Mouse (Mus musculus): ENCODE data around the gene Zfp260.
"Not testable (repeated sequence)": the region's sequence is repeated elsewhere in the genome, so short reads cannot be mapped to it uniquely, and the experiment has no call there.

The Zfp260 gene

GRCm38 (mm10) chr7:30094646-30095429 is at the start of gene Zfp260:
TSS of gene Zfp260 (plus strand) at chr7:30094777.
- peak; percentile 74 to 83 for DNase-seq

GRCm38 (mm10) chr7:30048126-30048525 is 46.5 kb upstream of the Zfp260 start:
- DNase-seq: no peak

- DNase-seq: peak; percentile 78 to 89
Observed at GRCm38 (mm10) chr7:30050882-30051548, 43.6 kb upstream of the Zfp260 start, which contains the start of gene Zfp14. TSS of gene Zfp14 (minus strand) at chr7:30051380.

GRCm38 (mm10) chr7:30053591-30053990 is 41.0 kb upstream of the Zfp260 start:
- no peak for DNase-seq

GRCm38 (mm10) chr7:30060341-30060740 is 34.2 kb upstream of the Zfp260 start:
- DNase-seq: no peak

DNA sequence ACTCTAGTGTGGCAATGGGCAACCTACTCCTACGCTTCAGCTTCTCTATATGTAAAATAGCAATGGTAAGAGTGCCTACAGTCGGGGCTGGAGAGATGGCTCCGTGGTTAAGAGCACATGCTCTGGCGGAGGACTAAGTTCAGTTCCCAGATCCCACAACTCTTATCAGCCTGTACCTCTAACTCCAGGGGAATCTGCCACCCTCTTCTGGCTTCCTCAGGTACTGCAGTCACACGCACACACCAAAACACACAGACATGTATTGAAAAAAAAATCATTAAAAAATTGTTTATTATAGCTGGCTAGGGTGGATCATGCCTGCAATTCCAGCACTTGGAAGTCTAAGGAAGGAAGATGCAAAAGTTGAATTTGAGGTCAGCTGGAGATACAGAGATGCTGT is 32.1 kb upstream of the Zfp260 start:
- DNase-seq: no peak

GRCm38 (mm10) chr7:30064622-30065021 is 30.0 kb upstream of the Zfp260 start:
- no peak for DNase-seq

GRCm38 (mm10) chr7:30072146-30073028 is 22.2 kb upstream of the Zfp260 start, which contains the start of gene Zfp82:
TSS of gene Zfp82 (minus strand) at chr7:30072900.
- DNase-seq: peak; percentile 75 to 81

- DNase-seq: no peak
Observed at GRCm38 (mm10) chr7:30086524-30086923, 8.1 kb upstream of the Zfp260 start.

DNA sequence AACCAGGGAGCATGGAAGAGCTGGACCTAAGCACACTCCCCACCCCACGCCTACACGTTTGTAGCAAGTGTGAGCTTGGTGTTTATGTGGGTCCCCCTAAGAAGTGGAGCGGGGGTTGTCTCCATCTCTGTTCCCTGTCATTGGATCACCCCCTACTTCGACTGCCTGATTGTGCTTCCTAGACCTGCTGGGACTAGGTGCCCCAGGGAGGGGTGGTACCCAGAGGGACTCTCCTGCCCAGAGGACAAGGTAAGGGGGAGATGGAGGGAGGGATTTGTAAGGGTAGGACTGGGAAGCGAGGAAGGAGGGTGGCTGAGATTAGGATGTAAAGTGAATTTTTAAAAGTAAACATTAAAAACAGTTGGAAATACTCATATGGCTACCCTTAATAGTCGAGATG is 5.2 kb upstream of the Zfp260 start:
- DNase-seq: no peak

DNA sequence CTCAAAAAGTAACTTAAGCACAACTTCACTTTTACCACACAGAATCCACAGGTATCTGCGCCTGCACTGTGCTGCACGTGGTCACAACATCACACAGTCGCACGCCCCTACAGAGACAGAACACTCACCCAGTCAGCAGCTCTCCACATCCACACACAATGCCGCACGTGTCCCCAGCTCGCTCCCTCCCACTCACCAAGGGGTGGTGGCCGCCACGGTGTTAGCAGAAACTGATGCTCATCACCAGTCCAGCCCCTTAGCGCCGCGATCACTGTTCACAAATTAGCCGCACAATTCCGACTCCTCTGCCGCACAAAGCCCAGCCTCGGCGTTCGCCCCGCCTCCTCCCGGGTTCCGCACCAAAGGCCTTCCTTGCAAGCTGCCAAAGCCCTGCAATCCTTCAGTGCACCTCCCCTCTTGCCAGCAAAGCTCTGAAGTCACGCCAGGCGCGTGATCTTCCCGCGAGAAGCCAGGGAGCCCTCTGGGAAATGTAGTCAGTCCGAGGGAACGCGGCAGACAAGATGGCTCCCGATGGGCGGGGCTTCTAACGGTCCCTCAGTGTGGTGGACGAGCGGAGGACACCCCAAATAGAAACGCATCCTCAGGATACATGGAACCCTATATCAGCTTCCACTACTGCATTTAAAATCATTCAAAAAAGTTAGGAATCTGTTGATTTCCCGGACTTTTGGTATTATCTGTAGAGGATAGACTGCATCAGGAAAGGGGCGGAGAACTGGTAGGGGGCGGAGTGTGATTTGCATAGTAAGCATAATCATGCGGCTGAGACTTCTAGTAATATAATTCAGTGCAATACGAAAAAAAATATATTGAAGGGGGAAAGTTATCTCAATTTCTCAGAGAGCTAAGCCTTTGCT is 4.2 kb upstream of the Zfp260 start, which contains the start of the genes Gm26920 and Zfp566:
TSS of gene Gm26920 (minus strand) at position 319 of the 878 bp plus-strand sequence.
TSS of gene Zfp566 (minus strand) at position 436 of the 878 bp plus-strand sequence.
- DNase-seq: peak; percentile 89 to 94

- no peak for DNase-seq
Observed at GRCm38 (mm10) chr7:30090970-30091585, 3.5 kb upstream of the Zfp260 start.

DNA sequence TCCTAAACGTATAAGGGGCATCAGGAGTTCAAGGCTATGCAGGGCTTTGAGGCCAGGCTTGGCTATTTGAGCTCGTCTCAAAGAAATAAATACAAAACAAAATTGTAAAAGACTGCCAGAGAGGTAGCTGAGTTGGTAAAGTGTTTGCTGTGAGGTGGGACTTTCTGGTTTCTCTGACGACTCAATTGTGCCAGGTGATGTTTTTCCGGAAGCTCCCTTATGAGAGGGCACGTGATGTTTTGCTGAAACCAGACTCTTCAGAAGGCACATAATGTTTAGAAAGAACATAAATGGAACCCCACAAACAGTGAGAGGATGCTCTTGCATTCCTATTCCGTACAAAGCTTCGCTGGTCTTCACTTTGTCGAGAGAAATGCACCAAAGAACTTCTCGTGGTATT is 1.9 kb upstream of the Zfp260 start:
- DNase-seq: no peak

DNA sequence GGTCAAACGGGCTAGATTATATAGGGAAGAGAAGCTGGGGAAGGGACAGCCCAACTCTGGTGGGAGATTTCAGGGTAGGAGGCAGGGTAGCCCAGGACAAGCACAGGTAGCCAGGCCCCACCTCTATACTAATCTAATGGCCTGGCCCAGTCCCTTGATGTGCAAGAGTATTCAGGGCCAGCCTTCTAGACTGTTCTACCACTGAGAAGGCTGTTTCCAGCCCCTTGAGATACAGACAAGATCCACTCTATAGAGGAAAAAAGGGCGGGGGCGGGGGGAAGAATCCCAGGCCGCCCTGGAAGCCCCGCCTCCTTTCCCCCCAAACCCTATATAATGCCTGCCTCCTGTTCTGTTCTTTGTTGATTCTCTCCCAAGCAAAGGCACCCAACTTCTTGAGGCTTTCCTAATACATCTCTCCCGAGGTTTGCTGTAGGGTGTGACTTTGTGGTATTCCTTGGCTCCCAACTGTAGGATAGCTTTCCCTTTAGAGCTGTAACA is 610 bp upstream of the Zfp260 start:
- DNase-seq: no peak

- no peak for DNase-seq
Observed at GRCm38 (mm10) chr7:30095551-30096125, 1.1 kb downstream of the Zfp260 start.

DNA sequence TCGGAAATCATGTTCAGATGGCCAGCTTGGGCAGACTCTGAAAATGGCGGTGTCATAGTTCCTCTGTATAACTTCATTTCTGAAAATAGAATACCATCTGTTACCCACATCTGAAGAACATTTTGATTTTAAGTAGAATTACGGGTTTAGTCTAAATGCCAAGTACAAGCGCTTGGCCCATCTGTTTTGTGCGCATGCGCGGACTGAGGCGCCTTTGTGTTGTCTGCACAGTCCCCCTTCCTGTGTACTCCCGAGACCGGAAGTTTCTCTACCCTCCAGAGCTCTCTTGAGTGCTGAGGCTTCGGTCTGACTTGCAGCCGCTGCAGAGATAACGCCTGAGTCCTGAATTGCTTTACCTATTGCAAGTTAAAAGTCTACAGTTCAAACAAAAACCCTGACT is 4.7 kb downstream of the Zfp260 start:
- DNase-seq: peak; percentile 36 to 38

- DNase-seq: no peak
Observed at GRCm38 (mm10) chr7:30116076-30116475, 21.5 kb downstream of the Zfp260 start.

DNA sequence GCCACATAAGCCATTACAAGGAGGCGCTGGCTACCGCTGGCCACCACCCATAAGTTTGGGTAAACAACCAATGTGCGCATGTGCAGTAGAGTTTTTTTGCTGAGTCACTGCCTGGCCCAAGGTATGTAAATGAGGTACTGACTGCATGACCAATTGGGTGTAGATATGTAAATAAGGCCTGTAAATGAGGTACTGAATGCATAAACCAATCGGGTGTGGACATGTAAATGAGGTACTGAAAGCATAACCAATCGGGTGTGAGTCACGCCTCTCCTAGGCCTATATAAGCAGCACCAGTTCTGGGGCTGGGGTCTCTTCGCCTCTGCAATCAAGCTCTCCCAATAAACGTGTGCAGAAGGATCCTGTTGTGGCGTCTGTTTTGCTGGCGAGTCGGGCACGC is 23.4 kb downstream of the Zfp260 start:
- DNase-seq: not testable (repeated sequence)

DNA sequence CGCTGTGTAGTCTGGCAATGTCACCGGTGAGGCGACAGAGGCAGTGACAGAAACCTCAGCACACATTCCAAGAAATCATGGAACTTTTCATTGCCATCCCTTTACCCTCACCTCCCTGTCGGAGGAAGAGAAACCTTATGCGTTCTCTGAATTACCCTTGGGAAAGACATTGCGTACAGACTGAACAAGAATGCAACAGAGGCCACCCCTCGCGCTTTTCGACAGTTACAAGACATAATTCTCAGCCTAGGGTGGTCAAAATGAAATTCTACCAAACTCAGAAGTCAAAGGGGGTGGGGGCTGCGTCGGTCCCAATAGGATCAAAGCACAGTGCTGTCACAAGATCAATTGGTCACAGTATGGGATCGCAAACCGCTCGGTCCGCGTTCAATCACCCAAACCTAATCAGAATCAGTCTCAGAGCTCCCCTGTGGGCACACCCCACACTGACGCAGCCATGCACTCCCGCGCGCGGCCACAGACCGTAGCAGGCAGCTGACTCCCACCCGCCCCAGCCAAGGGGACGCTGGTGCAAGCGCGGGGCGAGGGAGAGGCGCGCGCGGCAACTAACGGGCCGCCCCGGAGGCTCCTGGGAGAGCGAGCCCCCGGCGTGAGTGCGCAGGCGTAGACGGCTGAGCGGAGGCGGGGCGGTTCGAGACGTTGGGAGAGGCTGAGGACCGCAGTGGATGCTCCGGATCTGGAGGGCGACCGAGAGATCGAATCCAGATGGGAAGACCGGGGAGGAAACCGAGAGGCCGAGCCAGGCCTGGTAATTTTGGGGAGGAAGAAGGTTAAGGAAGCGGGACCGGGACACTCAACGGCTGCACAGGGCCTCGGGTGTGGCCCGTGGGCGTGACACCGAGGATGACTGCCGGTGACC is 27.0 kb downstream of the Zfp260 start, which contains the start of gene Zfp382:
TSS of gene Zfp382 (plus strand) at position 635 of the 880 bp plus-strand sequence.
- peak; percentile 75 to 90 for DNase-seq

GRCm38 (mm10) chr7:30122188-30122530 is 27.6 kb downstream of the Zfp260 start:
- DNase-seq: no peak

Data from spleen, adult 18-20 months (tissue).